Mouse (Mus musculus): ENCODE data around the gene Nav2. TPM values are rescaled to one million over a fixed set of nuclear protein-coding genes. Genes with fewer than 3 reads are reported as not detected.

Nav2 gene
- polyA plus RNA-seq, 1 experiment from 2014 or later = 10.1 TPM

DNA sequence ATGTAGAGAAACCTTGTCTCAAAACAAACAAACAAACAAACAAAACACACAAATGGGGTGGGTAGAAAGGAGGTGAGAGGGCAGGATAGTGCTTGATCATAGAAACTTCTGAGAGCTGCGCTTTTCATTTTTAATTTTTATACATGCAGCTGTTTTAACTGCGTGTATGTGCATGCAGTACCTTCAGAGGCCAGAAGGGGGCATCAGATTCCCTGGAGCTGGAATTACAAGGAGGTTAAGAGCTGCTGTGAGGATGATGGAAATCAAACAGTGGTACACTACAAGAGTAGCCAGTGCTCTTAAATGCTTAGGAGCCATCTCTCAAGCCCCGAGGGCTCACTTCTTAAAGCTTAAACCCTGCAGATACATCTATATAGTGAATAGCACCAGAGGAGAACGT, 584.7 kb downstream of the Nav2 start:
- peaks cover 11% of the 10 kb centered on the region; the same call in 1 of the 2 replicates for H3K4me1 ChIP-seq (replicated peaks; ENCODE audit: insufficient read depth, low read length)
- 88% methylated on average over 4 of the region's 4 CpGs for WGBS
- no peak overlapping the region for H3K4me3 ChIP-seq (replicated peaks; ENCODE audit: low read depth, low read length)
- no peak overlapping the region for H3K4me2 ChIP-seq (ENCODE audit: low read length)
- no peaks in the 10 kb centered on the region for H3K36me3 ChIP-seq (ENCODE audit: insufficient read depth, low read length)
- peak; percentile 74 for TF ChIP-seq CTCF (IDR thresholded peaks at IDR 0.05; ENCODE audit: low read depth)
- no peaks in the 10 kb centered on the region for H3K9me3 ChIP-seq (replicated peaks; ENCODE audit: low read length)
- no peak overlapping the region for H3K27ac ChIP-seq
- no peak overlapping the region for H3K9ac ChIP-seq (ENCODE audit: low read depth, low read length)
- no peaks in the 10 kb centered on the region for H3K27me3 ChIP-seq (ENCODE audit: insufficient read depth, low read length)
- ATAC-seq (replicated peaks; ENCODE audit: low FRiP score, low read depth) (no peak), DNase-seq (ENCODE audit: low spot score) (no peak)

GRCm38 (mm10) chr7:49494654-49495053, 586.1 kb downstream of the Nav2 start:
- Histone ChIP-seq H3K9me3 (replicated peaks; ENCODE audit: low read length) (no peaks in the 10 kb centered on the region), H3K4me1 (replicated peaks; ENCODE audit: insufficient read depth, low read length) (peaks cover 11% of the 10 kb centered on the region; the same call in 1 of the 2 replicates), H3K27ac (no peak overlapping the region), H3K4me2 (ENCODE audit: low read length) (no peak overlapping the region), H3K27me3 (ENCODE audit: insufficient read depth, low read length) (no peaks in the 10 kb centered on the region), H3K36me3 (ENCODE audit: insufficient read depth, low read length) (no peaks in the 10 kb centered on the region), H3K4me3 (replicated peaks; ENCODE audit: low read depth, low read length) (no peak overlapping the region), H3K9ac (ENCODE audit: low read depth, low read length) (no peak overlapping the region)
- no peak for DNase-seq (ENCODE audit: low spot score)
- ATAC-seq (replicated peaks; ENCODE audit: low FRiP score, low read depth) = no peak
- 87% methylated on average over 6 of the region's 6 CpGs for WGBS
- no peak for TF ChIP-seq CTCF (IDR thresholded peaks at IDR 0.05; ENCODE audit: low read depth)

DNA sequence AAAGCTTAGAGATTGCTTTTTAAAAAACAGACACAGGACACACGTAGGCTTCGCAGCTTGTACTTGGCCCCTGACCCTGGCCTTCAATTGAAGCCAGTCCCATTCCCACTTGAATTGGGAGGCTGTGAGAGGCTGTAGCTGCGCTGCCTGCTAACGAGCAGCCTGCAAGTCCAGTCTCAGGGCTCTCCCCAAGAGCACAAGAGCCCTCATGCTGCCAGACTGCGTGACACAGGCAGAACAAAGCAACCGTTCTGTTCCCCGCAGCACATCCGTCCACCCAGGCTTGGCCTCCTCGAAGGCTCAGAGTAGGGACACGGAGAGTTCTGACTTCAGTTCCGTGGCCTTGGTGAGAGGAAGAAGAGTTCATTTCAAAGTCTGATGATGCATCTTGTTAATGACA, 587.6 kb downstream of the Nav2 start:
- peaks cover 11% of the 10 kb centered on the region; the same call in 1 of the 2 replicates for H3K4me1 ChIP-seq (replicated peaks; ENCODE audit: insufficient read depth, low read length)
- 39% methylated on average over 11 of the region's 11 CpGs for WGBS
- H3K4me3 ChIP-seq (replicated peaks; ENCODE audit: low read depth, low read length) = no peak overlapping the region
- peak overlapping the region; percentile 64 for H3K27ac ChIP-seq
- no peaks in the 10 kb centered on the region for H3K27me3 ChIP-seq (ENCODE audit: insufficient read depth, low read length)
- DNase-seq (ENCODE audit: low spot score) (peak; percentile 35), ATAC-seq (replicated peaks; ENCODE audit: low FRiP score, low read depth) (no peak)
- TF ChIP-seq CTCF (IDR thresholded peaks at IDR 0.05; ENCODE audit: low read depth) = no peak
- H3K4me2 ChIP-seq (ENCODE audit: low read length) = no peak overlapping the region
- H3K36me3 ChIP-seq (ENCODE audit: insufficient read depth, low read length) = no peaks in the 10 kb centered on the region
- peak overlapping the region; percentile 1; the same call in 1 of the 2 replicates for H3K9ac ChIP-seq (ENCODE audit: low read depth, low read length)
- H3K9me3 ChIP-seq (replicated peaks; ENCODE audit: low read length) = no peaks in the 10 kb centered on the region

GRCm38 (mm10) chr7:49496766-49497425, 588.4 kb downstream of the Nav2 start:
- TF ChIP-seq CTCF (IDR thresholded peaks at IDR 0.05; ENCODE audit: low read depth) = no peak
- Histone ChIP-seq H3K4me2 (ENCODE audit: low read length) (peak overlapping the region; percentile 19; the same call in 1 of the 2 replicates), H3K27me3 (ENCODE audit: insufficient read depth, low read length) (no peaks in the 10 kb centered on the region), H3K9ac (ENCODE audit: low read depth, low read length) (no peak overlapping the region), H3K27ac (peak overlapping the region; percentile 60), H3K9me3 (replicated peaks; ENCODE audit: low read length) (no peaks in the 10 kb centered on the region), H3K4me3 (replicated peaks; ENCODE audit: low read depth, low read length) (no peak overlapping the region), H3K4me1 (replicated peaks; ENCODE audit: insufficient read depth, low read length) (peaks cover 11% of the 10 kb centered on the region; the same call in 1 of the 2 replicates), H3K36me3 (ENCODE audit: insufficient read depth, low read length) (no peaks in the 10 kb centered on the region)
- 13% methylated on average over 13 of the region's 13 CpGs for WGBS
- ATAC-seq (replicated peaks; ENCODE audit: low FRiP score, low read depth) = peak; percentile 49; the same call in 1 of the 2 replicates
- peak; percentile 76 for DNase-seq (ENCODE audit: low spot score)

- DNase-seq (ENCODE audit: low spot score) = no peak
Observed at GRCm38 (mm10) chr7:49497426-49497892, 588.9 kb downstream of the Nav2 start.

GRCm38 (mm10) chr7:49499598-49499997, 591.1 kb downstream of the Nav2 start:
- whole genome bisulfite sequencing = 63% methylated on average over 6 of the region's 6 CpGs
- H3K9me3 ChIP-seq (replicated peaks; ENCODE audit: low read length) = no peaks in the 10 kb centered on the region
- ATAC-seq (replicated peaks; ENCODE audit: low FRiP score, low read depth) (peak; percentile 82), DNase-seq (ENCODE audit: low spot score) (peak; percentile 75)
- peak overlapping the region; percentile 58; the same call in 1 of the 2 replicates for H3K27ac ChIP-seq
- H3K4me3 ChIP-seq (replicated peaks; ENCODE audit: low read depth, low read length) = no peak overlapping the region
- H3K4me1 ChIP-seq (replicated peaks; ENCODE audit: insufficient read depth, low read length) = peaks cover 11% of the 10 kb centered on the region; the same call in 1 of the 2 replicates
- no peak overlapping the region for H3K4me2 ChIP-seq (ENCODE audit: low read length)
- H3K27me3 ChIP-seq (ENCODE audit: insufficient read depth, low read length) = no peaks in the 10 kb centered on the region
- H3K36me3 ChIP-seq (ENCODE audit: insufficient read depth, low read length) = no peaks in the 10 kb centered on the region
- TF ChIP-seq CTCF (IDR thresholded peaks at IDR 0.05; ENCODE audit: low read depth) = no peak
- H3K9ac ChIP-seq (ENCODE audit: low read depth, low read length) = no peak overlapping the region

More at GRCm38 (mm10) chr7:49497426-49497892, 588.9 kb downstream of the Nav2 start:
- Histone ChIP-seq H3K36me3 (ENCODE audit: insufficient read depth, low read length) (no peaks in the 10 kb centered on the region), H3K4me2 (ENCODE audit: low read length) (peak overlapping the region; percentile 19; the same call in 1 of the 2 replicates), H3K4me1 (replicated peaks; ENCODE audit: insufficient read depth, low read length) (peaks cover 11% of the 10 kb centered on the region; the same call in 1 of the 2 replicates), H3K27ac (peak overlapping the region; percentile 60), H3K9me3 (replicated peaks; ENCODE audit: low read length) (no peaks in the 10 kb centered on the region), H3K9ac (ENCODE audit: low read depth, low read length) (no peak overlapping the region), H3K4me3 (replicated peaks; ENCODE audit: low read depth, low read length) (no peak overlapping the region), H3K27me3 (ENCODE audit: insufficient read depth, low read length) (no peaks in the 10 kb centered on the region)
- ATAC-seq (replicated peaks; ENCODE audit: low FRiP score, low read depth) = peak; percentile 3; the same call in 1 of the 2 replicates
- WGBS = 41% methylated on average over 4 of the region's 4 CpGs
- no peak for TF ChIP-seq CTCF (IDR thresholded peaks at IDR 0.05; ENCODE audit: low read depth)
